Mouse (Mus musculus) layer of hippocampus, adult 11-12 months (tissue): ENCODE measurements around the gene Rab34.

Source experiments
- DNase-seq: peaks from one replicate; pipeline ENCODE4 v3.0.0; 2022; ENCODE audit warnings: low spot score

The Rab34 gene

DNA sequence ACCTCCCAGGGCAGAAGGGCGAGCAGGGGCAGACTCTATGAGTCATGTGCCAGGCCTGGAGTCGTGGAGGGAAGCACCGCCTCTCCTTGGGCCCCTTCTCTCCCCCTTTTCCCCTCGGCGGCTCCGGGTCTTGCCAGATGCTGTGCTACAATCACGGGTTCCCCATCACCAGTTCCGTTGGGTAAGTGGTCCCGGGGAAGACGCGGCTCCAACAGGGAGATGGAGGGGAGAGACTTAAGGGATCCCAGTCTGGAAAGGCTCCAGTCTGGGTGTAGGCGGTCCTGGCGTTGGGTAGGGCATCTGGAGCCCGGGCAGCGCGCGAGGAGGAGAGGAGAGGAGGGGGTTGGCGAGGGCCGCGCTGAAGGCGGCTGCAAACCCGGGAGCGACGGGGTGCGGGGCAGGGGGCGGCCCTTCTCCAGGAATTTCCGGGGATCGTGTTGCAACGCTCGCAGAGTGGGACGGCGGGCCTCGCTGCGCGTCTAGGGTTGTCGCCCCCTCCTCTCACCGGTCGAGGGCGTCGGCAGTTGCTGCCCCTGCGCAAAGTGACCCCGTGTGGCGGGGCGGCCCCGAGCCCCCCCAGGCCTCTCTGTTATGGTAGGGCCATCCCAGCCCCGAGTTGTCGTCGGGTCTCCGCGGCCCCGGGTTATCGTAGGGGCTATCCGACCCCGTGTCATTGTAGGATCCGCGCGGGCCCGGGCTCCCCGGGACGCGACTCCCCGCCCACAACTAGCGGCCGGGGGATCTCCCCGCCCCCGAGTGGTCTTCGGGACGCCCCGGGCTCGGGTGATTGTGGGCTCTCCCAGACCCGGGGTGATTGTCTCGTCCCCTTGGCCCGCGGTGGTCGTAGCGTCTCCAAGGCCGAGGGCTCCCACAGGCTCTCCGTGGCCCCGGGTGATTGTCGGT is at the start of gene Rab34:
TSS of gene Rab34 (plus strand) at position 100 of the 903 bp plus-strand sequence.
- DNase-seq = peak; percentile 71

DNA sequence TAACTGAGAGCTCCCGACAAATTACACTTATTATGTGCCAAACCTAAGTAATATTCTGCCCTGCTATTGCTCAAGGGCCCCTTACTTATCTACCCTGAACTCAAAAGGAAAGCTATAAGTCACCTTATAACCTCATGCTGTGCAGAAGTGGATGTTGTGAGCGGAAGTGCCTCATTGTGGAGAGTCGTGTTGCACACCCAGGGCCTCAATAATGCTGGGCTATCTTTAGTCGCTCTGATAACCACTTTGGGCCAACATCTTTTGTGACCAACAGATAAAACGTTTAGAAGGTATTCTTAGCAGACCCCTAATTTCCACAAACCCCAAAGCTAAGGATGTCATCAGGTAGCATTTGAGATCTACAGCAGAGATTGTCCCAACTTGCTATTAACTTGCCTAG is 47.6 kb upstream of the Rab34 start:
- no peak for DNase-seq

DNA sequence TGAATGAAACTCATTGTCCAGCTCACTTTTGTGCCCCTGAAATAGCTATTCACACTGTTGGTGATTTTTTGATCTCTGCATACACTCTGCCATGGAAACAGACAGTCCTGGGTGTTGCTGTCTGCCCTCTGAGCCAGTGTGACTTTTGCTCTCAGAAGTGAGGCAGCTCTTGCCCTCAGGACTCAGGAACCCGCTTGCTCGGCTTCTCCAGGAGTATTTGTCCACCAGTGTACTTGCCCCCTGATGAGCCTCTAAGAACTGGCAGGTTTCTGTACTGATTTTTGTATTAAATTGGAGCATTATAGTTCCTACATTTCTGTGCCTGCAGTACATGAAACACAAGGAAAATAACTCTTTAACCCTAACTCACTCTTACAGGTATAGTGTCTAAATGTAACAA is 44.7 kb upstream of the Rab34 start:
- DNase-seq = no peak

DNA sequence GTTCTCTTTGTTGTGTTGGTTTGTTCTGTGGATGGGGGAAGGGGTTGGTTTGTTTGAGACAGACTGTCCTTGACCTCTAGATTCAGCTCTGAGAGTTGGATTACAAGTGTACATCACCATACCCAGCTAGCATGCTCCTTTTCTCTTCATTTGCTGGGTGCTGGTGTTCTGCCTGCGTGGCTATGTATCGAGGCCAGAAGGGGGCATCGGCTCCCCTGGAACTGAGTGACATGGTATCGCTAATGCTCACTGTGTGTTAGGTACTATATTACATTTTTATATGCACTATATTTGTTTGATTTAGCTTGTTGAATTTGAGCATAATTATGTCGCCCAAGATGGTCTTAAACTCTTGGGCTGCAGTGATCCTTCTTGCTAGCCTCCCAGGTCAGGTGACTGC is 42.1 kb upstream of the Rab34 start:
- no peak for DNase-seq

DNA sequence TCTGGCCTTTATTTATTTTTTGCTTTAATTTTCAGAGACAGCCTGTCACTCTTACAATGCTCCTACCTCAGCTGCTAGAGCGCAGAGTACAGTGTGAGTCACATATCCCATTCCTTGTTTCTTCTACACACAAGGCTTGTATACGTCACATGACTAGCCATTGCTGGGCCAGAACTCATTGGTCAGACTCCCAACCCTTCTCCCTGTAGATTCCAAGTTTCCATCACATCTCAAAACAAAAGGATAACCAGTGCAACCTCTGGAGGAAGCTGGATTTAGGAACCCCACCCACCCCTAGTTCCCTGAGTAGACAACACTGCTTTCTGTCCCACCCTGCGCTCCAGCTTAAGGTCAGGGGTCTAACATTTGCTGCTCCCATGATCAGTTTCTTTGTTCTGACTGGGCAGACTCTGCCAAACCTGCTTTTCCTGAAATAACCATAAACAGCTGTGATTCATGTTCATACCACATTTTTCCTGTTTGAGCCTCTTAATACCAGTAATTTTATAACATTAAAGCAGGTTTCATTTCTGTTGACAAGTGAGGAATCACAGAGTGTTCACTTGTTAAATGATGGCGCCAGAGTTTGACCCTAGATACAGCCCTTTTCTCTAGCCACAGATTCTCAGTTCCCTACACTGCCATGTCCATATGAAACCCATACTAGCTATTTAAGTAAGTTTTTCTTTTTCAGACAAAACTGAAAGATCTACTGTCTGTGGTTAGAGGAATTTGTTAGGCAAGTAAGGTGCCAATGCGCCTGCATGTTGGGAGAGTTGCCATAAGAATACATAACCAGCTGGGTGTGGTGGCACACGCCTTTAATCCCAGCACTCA is 41.3 kb upstream of the Rab34 start:
- DNase-seq = no peak

DNA sequence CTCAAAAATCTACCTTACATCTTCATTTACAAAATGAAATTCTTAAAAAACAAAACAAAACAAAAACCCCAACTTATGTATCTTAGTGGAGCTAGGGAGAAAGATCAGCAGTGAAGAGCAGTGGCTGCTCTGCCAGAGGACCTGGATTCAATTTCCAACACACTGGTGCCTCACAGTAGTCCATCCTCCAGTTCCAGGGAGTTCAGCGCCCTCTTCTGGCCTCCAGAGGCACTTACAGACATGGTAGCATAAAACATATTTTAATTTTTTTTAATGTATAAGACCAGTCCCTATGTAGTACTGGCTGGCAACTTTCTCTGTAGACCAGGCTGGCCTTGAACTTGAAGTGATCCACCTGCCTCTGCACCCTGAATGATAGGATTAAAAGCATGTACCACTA is 37.1 kb upstream of the Rab34 start:
- no peak for DNase-seq

DNA sequence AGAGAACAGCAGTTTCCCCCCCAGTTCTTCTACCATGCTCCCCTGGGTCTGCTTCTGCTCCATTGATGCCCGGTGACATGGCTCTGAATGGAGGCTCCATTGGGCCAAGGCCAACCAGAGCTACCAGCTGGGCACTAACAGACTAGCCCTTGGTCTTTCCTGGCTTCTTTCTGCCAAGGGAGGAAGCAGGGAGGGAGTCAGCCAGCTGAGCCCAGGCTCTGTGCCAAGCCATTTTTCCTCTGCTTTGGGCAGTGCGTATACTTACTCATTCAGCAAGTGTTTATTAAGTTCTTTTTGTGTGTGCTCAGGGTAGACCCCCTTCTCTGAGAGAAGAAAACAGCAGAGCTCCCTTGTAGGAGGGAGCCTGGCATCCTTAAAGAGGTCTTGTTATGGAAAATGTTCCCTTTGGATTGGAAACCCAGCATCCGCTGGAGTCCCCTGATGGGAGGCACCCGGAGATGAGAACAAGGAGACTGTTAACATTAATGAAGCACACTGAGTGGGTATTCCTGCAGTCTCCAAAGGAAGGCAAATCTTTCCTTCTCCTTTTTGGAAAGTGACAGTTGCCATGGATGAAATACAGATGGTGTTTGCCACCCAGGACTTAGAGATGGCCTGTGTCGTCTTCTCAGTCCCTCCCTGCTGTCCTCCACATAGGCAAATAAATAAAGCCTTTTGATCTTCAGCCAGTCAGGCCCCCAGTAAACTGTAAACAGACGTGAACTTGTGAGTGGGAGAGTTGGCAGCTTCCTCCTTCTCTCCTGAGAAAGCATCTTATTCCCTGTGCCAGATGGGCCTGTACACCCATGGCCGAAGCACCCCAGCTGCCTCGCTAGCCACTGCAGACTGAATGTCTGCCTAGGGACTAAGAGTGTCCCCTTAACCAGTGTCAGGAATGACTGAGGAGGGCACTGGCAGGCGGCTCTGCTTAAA is 35.7 kb upstream of the Rab34 start:
- peak; percentile 85 for DNase-seq

DNA sequence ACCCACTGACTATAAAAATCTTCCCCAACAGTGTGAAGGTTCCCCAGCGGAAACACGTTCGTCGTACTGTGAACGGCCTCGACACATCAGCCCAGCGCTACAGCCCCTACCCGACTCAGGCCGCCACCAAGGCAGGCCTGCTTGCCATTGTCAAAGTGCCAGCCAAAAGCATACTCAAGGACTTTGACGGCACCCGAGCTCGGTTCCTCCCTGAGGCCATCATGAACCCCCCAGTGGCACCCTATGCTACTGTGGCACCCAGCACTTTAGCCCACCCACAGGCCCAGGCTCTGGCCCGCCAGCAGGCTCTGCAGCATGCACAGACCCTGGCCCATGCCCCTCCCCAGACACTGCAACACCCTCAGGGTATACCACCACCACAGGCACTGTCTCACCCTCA is 34.5 kb upstream of the Rab34 start:
- no peak for DNase-seq

DNA sequence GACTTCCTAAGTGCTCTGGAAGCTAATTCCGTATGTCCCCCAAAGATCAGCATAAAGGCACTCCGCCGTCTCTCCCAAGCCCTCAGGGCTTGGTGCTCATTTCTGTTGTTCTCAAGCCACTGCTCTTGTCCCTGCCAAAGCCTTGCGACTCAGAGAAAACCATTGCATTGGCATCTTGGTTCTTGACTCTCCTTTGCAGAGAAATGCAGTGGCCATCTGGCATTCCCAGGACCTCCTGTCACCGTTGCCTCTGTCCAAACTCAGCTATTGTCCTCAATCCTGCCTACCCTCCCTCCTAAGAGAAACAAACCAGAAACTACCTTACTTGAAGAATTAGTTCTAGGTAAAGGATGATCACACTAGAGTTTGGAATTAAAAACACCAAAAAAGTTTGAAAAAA is 32.6 kb upstream of the Rab34 start:
- DNase-seq = no peak

DNA sequence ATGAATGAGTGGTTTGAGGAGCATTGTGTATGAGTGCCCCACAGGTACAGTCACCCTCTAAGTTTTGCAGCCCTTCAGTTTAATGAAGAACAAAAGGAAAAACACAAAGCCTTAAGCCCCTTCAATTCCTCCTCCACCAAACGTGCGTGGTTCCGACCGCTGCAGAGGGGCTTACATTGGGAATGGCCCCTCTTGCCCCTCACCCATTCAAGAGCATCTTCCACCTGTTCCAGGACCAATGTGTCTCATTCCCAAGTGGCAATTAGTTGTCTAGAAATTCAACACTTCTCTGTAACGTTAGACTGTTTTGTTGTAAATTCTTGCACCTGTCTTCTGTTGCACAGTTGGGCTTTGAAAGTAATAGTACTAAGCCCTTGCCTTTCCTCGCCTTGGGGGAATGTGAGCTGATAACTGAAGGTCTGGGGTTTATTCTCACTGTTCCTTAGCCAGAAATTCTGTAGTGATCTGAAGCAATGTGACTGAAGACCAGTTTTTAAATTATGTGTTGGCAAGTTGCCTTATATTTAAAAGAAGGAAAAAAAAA is 32.0 kb upstream of the Rab34 start:
- DNase-seq = no peak

DNA sequence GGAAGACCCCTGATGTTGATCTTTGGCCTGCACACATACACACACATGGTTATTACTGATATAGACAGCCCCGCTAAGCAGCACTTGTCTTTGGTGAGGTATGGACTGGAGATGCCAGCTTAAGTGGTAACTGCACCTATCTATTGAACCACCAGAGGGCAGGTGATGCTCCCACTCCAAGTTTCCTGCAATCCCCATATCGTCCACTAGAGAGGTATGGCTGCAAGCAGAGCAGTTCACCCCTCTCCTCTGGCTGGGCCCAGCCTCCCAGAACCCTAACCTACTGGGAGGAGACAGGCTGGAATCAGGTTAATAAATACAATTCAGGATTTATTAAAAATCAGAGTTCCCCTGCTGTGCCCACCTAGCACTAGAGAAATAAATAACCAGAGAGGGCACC is 29.1 kb upstream of the Rab34 start:
- peak; percentile 89 for DNase-seq

DNA sequence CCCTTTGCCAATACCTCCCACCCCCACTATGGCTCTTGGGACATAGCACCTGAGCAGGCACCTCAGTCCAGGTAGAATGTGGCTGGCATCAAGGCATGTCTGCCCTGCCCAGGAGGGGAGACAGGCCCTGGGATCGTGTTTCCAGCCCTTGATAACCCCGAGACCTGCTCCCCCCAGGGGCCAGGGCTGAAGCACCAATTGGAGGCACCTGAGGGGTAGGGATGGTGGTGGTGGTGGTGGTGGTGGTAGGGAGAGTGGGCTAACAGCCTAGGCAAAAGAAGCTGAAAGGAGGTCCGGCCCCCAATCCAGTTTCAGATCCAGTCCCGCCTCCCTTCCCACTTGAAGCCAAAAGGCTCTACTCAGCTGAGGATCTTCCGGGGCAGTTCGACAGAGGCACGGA is 28.7 kb upstream of the Rab34 start:
- no peak for DNase-seq

DNA sequence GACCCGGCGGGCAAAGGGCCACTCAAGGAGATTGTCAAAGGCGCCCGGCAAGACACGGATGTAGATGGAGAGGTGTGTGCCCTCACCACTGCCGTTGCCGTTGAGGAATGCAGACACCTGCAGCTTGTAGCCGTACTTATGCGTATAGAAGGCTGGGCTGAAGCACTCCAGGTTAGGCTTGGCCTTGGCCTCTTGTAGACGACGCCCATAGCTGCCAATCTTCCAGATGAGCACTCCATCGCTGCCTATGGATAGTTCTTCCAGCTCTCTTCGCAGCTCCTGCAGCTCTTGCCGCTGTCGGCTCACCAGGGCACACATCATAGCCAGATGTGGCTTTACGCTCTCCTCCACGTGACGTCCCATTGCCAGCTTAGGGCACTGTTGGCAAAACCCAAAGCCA is 28.1 kb upstream of the Rab34 start:
- no peak for DNase-seq

DNA sequence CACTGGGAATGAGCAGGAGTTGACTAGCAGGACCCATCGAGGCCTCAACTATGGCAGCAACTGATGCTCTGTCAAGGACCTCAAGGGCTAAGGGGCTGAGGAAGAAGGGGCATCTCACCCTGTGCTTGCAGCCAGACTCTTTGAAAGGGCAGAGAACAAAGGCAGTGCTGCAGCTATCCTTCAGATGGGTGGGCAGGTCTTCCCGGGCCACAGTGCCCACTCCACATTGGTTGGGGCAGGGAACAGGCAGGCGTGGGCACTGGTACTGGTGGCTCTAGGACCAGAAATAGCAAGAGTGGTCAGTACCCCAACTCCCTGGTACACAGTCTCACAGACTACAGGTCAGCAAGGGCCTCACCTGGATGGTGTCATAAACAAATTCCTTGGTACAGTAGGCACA is 27.6 kb upstream of the Rab34 start:
- DNase-seq = no peak

DNA sequence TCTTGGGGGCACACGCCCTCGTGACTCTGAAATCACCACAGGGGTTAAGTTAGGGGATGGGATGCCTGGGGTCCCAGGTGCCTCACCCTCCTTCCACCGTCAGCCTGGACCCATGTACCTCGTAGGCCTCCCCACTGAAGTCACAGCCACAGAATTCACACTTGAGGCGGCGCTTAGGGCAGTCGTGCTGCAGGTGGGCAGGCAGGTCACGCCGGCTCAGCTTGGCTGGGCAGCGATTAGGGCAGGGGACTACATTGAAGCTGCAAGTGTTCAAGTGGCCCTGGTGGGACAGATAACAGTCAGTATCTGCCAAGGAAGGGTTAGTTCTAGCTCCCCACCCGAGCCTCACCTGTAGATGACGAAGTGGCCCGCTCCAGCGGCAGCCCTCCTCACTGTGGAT is 27.1 kb upstream of the Rab34 start:
- no peak for DNase-seq

DNA sequence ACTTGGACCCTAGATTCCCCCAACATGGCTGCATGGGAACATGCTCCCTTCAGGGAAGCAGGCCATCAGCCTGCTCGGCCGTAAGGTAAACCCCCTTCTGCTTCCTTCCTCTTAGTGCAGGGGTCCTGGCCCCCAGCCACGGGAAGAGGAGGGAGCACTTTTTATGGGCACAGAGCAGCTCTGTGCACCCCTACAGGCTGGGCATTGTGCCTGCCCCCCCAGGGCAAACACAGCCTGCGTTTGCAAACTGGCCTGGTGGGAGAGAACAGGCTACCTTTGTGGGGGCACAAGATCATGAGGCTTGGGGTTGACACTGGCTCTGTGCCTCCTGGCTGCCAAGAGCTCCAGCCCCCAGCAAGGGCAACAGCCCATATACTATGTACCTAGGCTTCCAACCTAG is 26.3 kb upstream of the Rab34 start:
- DNase-seq = no peak

DNA sequence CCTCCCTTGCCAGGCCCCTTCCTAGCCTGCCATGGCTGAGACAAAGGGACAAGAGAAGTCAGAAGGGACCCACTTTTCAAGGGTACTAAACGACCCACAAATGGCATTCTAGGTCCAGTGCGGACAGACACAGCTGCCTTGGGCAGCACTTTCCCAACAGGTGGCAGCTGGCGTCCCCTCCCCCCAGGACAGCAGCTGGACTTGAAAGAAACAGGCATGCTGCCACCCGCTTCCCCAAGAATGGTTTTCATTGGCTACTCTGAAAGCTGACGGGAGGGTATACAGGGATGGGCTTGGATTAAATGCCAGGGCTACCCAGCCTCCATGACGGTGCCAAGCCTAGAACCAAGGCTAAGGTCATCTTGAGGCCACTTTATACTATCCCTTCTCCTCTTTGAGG is 25.7 kb upstream of the Rab34 start:
- peak; percentile 55 for DNase-seq

DNA sequence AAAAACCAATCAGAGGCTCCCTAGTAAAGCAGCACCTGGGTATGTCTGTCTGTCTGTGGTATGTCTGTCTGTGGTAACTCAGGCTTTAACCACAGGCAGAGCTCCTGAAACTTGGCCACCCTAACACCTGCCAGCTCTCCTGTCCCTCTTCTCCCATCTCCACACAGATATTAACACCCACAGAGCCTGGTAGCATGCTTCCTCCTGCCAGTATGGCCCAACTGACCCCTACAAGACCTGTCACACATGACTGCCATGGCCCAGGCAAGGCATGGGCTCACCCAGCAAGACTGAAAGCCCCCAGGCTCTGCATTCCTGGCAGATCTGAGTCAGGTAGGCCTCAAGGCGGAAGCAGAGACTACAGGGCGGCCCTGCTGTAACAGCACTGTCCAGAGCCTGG is 25.2 kb upstream of the Rab34 start:
- no peak for DNase-seq

DNA sequence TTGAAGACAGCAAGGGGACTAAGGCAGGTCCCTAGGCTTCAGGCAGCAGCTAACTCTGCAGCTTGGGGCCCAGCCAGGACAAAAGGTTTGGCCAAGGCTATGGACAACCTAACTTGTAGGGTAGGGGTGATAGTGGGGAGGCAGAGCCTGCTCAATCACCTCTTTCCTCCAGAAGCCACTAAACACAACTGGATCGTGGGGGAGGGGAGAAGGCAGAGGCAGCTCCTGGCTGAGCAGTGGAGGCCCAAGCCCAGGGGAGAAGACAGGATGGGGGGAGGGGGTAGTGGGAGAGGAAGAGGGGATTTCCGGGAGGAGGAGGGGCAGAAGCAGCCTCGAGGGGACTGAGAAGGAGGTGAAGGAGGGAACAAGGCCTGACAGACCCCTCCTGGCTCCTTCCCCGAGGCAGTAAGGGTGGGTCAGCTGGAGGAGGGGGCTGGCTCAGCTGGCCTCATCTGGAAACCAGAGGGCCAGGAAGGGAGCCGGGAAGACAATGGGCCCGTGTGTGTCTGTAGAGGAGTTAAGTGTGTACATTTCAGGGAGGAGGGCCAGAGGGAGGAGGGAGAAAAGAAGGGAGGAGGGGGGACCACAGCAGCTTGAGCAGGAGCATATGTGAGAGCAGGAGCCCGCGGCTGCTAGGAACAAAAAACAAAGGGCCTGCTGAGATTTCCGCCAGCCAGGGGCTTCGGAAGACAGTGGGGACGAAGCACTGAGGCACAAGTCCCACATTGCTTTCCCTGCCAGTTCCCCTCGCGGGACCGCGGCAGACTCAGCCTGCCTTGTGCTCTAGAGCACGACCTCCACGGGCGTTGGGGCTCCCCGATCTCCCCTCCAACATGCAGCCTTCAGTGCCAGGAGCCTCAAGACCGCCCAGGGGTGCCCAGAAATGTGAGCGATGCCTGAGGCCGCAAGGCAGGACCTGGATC is 24.3 kb upstream of the Rab34 start:
- DNase-seq = no peak

DNA sequence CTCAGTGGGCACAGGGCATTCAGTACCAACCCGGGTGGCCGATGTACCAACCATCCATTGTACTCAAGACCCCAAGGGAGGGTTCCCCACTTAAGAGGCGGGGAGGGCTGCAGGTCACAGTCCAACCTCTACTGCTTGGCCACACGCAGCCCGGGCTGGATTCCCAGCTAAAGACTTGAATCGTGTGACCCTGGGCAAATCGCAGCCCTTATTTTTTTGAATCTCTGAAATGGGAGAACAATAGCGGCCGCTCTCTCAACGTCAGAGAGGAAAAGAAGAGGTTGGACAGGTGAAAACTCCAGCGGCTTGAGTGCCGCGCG is 23.7 kb upstream of the Rab34 start:
- DNase-seq = no peak
